9 mouse cellular contexts compared by ENCODE assay signal in genomic region chr4:150651390-150652277, GRCm38 (mm10). TPM values are rescaled to one million over a fixed set of nuclear protein-coding genes. Genes with fewer than 3 reads are reported as not detected.
DNase-seq lines count a peak whose midpoint lies in the region; ATAC-seq lines count a peak whose summit lies in the region.
"Had no signal": no experiment of that assay in that cellular context is flagged by ENCODE, and none has a peak within 500 bp of the region (broad histone marks: within the 10 kb centered on the region; RNA-seq: fewer than 3 reads in every experiment).

Slc45a1 (minus strand) TSS chr4:150652174.

- peaks cover 2% of the 10 kb centered on the region; the same call in 1 of the 2 replicates for H3K9me3 ChIP-seq in kidney, embryonic 15.5 days (replicated peaks)
- H3K9me3 ChIP-seq in hindbrain, embryonic 13.5 days, result peaks cover 2% of the 10 kb centered on the region; the same call in 1 of the 2 replicates
- no peaks in the 10 kb centered on the region for H3K9me3 ChIP-seq in limb, embryonic 15.5 days
- no peaks in the 10 kb centered on the region for H3K9me3 ChIP-seq in stomach, embryonic 15.5 days

- H3K4me2 ChIP-seq in kidney, embryonic 15.5 days, result peak within 1 kb of the TSS; percentile 57
- peak within 1 kb of the TSS; percentile 71 for H3K4me2 ChIP-seq in hindbrain, embryonic 13.5 days
- peak within 1 kb of the TSS; percentile 46 for H3K4me2 ChIP-seq in limb, embryonic 15.5 days
- H3K4me2 ChIP-seq in stomach, embryonic 15.5 days, result peak within 1 kb of the TSS; percentile 48

- DNase-seq in kidney, adult 8-10 months, result no peak
- peak; percentile 70 to 76 for DNase-seq in cerebellum, postnatal 14 days
- DNase-seq in gastrocnemius, postnatal 10 days, result no peak
- DNase-seq in adrenal gland, adult 8-10 months, result no peak

- H3K9ac ChIP-seq in kidney, embryonic 15.5 days, result no peak within 1 kb of the TSS
- peak within 1 kb of the TSS; percentile 91 for H3K9ac ChIP-seq in hindbrain, embryonic 13.5 days
- no peak within 1 kb of the TSS for H3K9ac ChIP-seq in limb, embryonic 15.5 days
- no peak within 1 kb of the TSS for H3K9ac ChIP-seq in stomach, embryonic 15.5 days

- peak within 1 kb of the TSS; percentile 33 for H3K4me3 ChIP-seq in kidney, embryonic 15.5 days (replicated peaks)
- peak within 1 kb of the TSS; percentile 63 for H3K4me3 ChIP-seq in hindbrain, embryonic 13.5 days
- peak within 1 kb of the TSS; percentile 27 for H3K4me3 ChIP-seq in limb, embryonic 15.5 days
- H3K4me3 ChIP-seq in stomach, embryonic 15.5 days (replicated peaks), result peak within 1 kb of the TSS; percentile 21

- no peak within 1 kb of the TSS for H3K27ac ChIP-seq in kidney, embryonic 15.5 days
- H3K27ac ChIP-seq in hindbrain, embryonic 13.5 days, result peak within 1 kb of the TSS; percentile 69
- H3K27ac ChIP-seq in limb, embryonic 15.5 days, result no peak within 1 kb of the TSS
- H3K27ac ChIP-seq in stomach, embryonic 15.5 days, result no peak within 1 kb of the TSS

- peaks cover 36% of the 10 kb centered on the region for H3K27me3 ChIP-seq in kidney, embryonic 15.5 days
- peaks cover 26% of the 10 kb centered on the region for H3K27me3 ChIP-seq in hindbrain, embryonic 13.5 days
- H3K27me3 ChIP-seq in limb, embryonic 15.5 days, result peaks cover 28% of the 10 kb centered on the region
- H3K27me3 ChIP-seq in stomach, embryonic 15.5 days (replicated peaks), result peaks cover 10% of the 10 kb centered on the region

- H3K4me1 ChIP-seq in kidney, embryonic 15.5 days, result peaks cover 10% of the 10 kb centered on the region
- peaks cover 12% of the 10 kb centered on the region for H3K4me1 ChIP-seq in hindbrain, embryonic 13.5 days (replicated peaks)
- peaks cover 8% of the 10 kb centered on the region for H3K4me1 ChIP-seq in limb, embryonic 15.5 days
- peaks cover 8% of the 10 kb centered on the region; the same call in 1 of the 2 replicates for H3K4me1 ChIP-seq in stomach, embryonic 15.5 days

- no peaks in the 10 kb centered on the region for H3K36me3 ChIP-seq in kidney, embryonic 15.5 days
- peaks cover 4% of the 10 kb centered on the region; the same call in 1 of the 2 replicates for H3K36me3 ChIP-seq in hindbrain, embryonic 13.5 days
- H3K36me3 ChIP-seq in limb, embryonic 15.5 days, result no peaks in the 10 kb centered on the region
- H3K36me3 ChIP-seq in stomach, embryonic 15.5 days, result no peaks in the 10 kb centered on the region
- H3K36me3 ChIP-seq: G1E had no signal

- ATAC-seq in kidney, embryonic 15.5 days (replicated peaks; ENCODE audit: low FRiP score), result no peak
- peak; percentile 77 for ATAC-seq in hindbrain, embryonic 13.5 days (ENCODE audit: low FRiP score)
- ATAC-seq in limb, embryonic 15.5 days (ENCODE audit: insufficient number of reproducible peaks, low FRiP score, low TSS enrichment, low read depth), result no peak
- ATAC-seq in stomach, embryonic 15.5 days (ENCODE audit: insufficient read depth, low FRiP score, low read depth), result no peak

- WGBS in kidney, embryonic 15.5 days, result 7% methylated on average over 41 of the region's 41 CpGs
- WGBS in hindbrain, embryonic 13.5 days, result 5% methylated on average over 41 of the region's 41 CpGs
- 7% methylated on average over 41 of the region's 41 CpGs for WGBS in limb, embryonic 15.5 days
- WGBS in stomach, embryonic 15.5 days, result 6% methylated on average over 41 of the region's 41 CpGs

RNA-seq across cellular contexts. Expression of gene Slc45a1, which starts in this region (rescaled TPM):
- 0.28 and 0.30 TPM in 2 replicates for polyA plus RNA-seq in kidney, embryonic 15.5 days (2015; fragmentation: Nextera tagmentation; extraction: Ambion mirVana)
- 24.6 and 30.0 TPM in 2 replicates for polyA plus RNA-seq in hindbrain, embryonic 13.5 days (2015; fragmentation: Nextera tagmentation; extraction: Ambion mirVana)
- 0.19 TPM in 1 of 2 replicates, not detected in the other for polyA plus RNA-seq in limb, embryonic 15.5 days (2015; fragmentation: Nextera tagmentation; extraction: Ambion mirVana)
- 0.85 and 1.0 TPM in 2 replicates for polyA plus RNA-seq in stomach, embryonic 15.5 days (2015; fragmentation: Nextera tagmentation; extraction: Ambion mirVana)
- total RNA-seq in gastrocnemius, postnatal 10 days (2021), result not detected
- 1 to 10 TPM in 3 of 4 experiments, under 1 TPM in 1; 0.70 to 1.4 (median 1.2) TPM for total RNA-seq in adrenal gland, adult 8-10 months (2022)
- polyA plus RNA-seq: G1E had no signal

Comparison
In these comparisons a context has a peak if more than half of its experiments do, and no peak if none do; other contexts are left out.
1. RNA of gene Slc45a1 (polyA plus RNA-seq): 24.6 to 30.0 TPM in hindbrain, embryonic 13.5 days; 0.85 to 1.0 TPM in stomach, embryonic 15.5 days, 0.28 to 0.30 TPM in kidney, embryonic 15.5 days and 0.19 TPM in limb, embryonic 15.5 days; every median in the first group is over 10 times any median in the second.
2. DNase-seq: peak in cerebellum, postnatal 14 days (2 of 2); none in kidney, adult 8-10 months (0 of 2), gastrocnemius, postnatal 10 days (single experiment) and adrenal gland, adult 8-10 months (single experiment).
3. Peak in every context shown above with its lines, with median percentiles within 50 percentile points of each other: H3K4me2 ChIP-seq and H3K4me3 ChIP-seq.